Mouse (Mus musculus): ENCODE results near the gene Tle4. TPM values are rescaled to one million over a fixed set of nuclear protein-coding genes. Genes with fewer than 3 reads are reported as not detected.
A peak's percentile ranks its signal among the peaks of the same experiment; 100 is the strongest.

The Tle4 gene
- polyA plus RNA-seq, 1 experiment from 2014 or later = 34.9 TPM

GRCm38 (mm10) chr19:14586171-14586570 lies 11.7 kb downstream of the Tle4 start:
- ATAC-seq (replicated peaks) = no peak
- Histone ChIP-seq H3K9me3 (no peaks in the 10 kb centered on the region), H3K4me1 (peaks cover 28% of the 10 kb centered on the region), H3K36me3 (no peaks in the 10 kb centered on the region), H3K9ac (replicated peaks) (no peak overlapping the region), H3K4me3 (no peak overlapping the region), H3K4me2 (replicated peaks) (no peak overlapping the region), H3K27ac (replicated peaks) (no peak overlapping the region), H3K27me3 (no peaks in the 10 kb centered on the region)
- WGBS = 88% methylated on average over 3 of the region's 3 CpGs

- Histone ChIP-seq H3K9me3 (no peaks in the 10 kb centered on the region), H3K9ac (replicated peaks) (no peak overlapping the region), H3K4me2 (replicated peaks) (no peak overlapping the region), H3K36me3 (peaks cover 3% of the 10 kb centered on the region), H3K4me1 (peaks cover 28% of the 10 kb centered on the region), H3K27ac (replicated peaks) (no peak overlapping the region), H3K27me3 (no peaks in the 10 kb centered on the region), H3K4me3 (no peak overlapping the region)
- ATAC-seq (replicated peaks) = no peak
- whole genome bisulfite sequencing = 91% methylated on average over 4 of the region's 4 CpGs
Measured at GRCm38 (mm10) chr19:14585731-14586130, 12.1 kb downstream of the Tle4 start.

GRCm38 (mm10) chr19:14585235-14585634 lies 12.6 kb downstream of the Tle4 start:
- ATAC-seq (replicated peaks) = no peak
- 99% methylated on average over 3 of the region's 3 CpGs for WGBS
- no peak overlapping the region for H3K4me3 ChIP-seq

GRCm38 (mm10) chr19:14578698-14579097 lies 19.2 kb downstream of the Tle4 start:
- 94% methylated on average over 5 of the region's 5 CpGs for WGBS
- H3K9me3 ChIP-seq = no peaks in the 10 kb centered on the region
- peaks cover 4% of the 10 kb centered on the region for H3K36me3 ChIP-seq
- H3K27me3 ChIP-seq = no peaks in the 10 kb centered on the region
- no peak overlapping the region for H3K4me3 ChIP-seq
- H3K4me2 ChIP-seq (replicated peaks) = no peak overlapping the region
- 0 out of 2 replicates have a peak, but pooled peaks cover 2% of the 10 kb centered on the region for H3K4me1 ChIP-seq
- no peak overlapping the region for H3K27ac ChIP-seq (replicated peaks)
- H3K9ac ChIP-seq (replicated peaks) = no peak overlapping the region
- no peak for ATAC-seq (replicated peaks)

More at GRCm38 (mm10) chr19:14585235-14585634, 12.6 kb downstream of the Tle4 start:
- Histone ChIP-seq H3K27me3 (no peaks in the 10 kb centered on the region), H3K4me2 (replicated peaks) (no peak overlapping the region), H3K9me3 (no peaks in the 10 kb centered on the region), H3K4me1 (peaks cover 25% of the 10 kb centered on the region), H3K36me3 (peaks cover 4% of the 10 kb centered on the region), H3K9ac (replicated peaks) (no peak overlapping the region), H3K27ac (replicated peaks) (no peak overlapping the region)

GRCm38 (mm10) chr19:14578016-14578415 lies 19.8 kb downstream of the Tle4 start:
- WGBS = 86% methylated on average over 4 of the region's 4 CpGs
- 0 out of 2 replicates have a peak, but pooled peaks cover 2% of the 10 kb centered on the region for H3K4me1 ChIP-seq
- ATAC-seq (replicated peaks) = no peak
- H3K27me3 ChIP-seq = no peaks in the 10 kb centered on the region
- H3K27ac ChIP-seq (replicated peaks) = no peak overlapping the region
- no peaks in the 10 kb centered on the region for H3K9me3 ChIP-seq
- no peak overlapping the region for H3K9ac ChIP-seq (replicated peaks)
- H3K36me3 ChIP-seq = peaks cover 4% of the 10 kb centered on the region
- no peak overlapping the region for H3K4me3 ChIP-seq
- H3K4me2 ChIP-seq (replicated peaks) = no peak overlapping the region

- Histone ChIP-seq H3K27me3 (no peaks in the 10 kb centered on the region), H3K4me2 (replicated peaks) (no peak overlapping the region), H3K36me3 (peaks cover 4% of the 10 kb centered on the region), H3K4me3 (no peak overlapping the region), H3K27ac (replicated peaks) (no peak overlapping the region), H3K9me3 (no peaks in the 10 kb centered on the region), H3K9ac (replicated peaks) (no peak overlapping the region), H3K4me1 (0 out of 2 replicates have a peak, but pooled peaks cover 2% of the 10 kb centered on the region)
- ATAC-seq (replicated peaks) = no peak
Measured at GRCm38 (mm10) chr19:14576311-14576710, 21.5 kb downstream of the Tle4 start.

- peaks cover 25% of the 10 kb centered on the region for H3K4me1 ChIP-seq
- ATAC-seq (replicated peaks) = no peak
- H3K4me2 ChIP-seq (replicated peaks) = no peak overlapping the region
Measured at GRCm38 (mm10) chr19:14568879-14569278, 29.0 kb downstream of the Tle4 start.

GRCm38 (mm10) chr19:14567081-14567480 lies 30.8 kb downstream of the Tle4 start:
- Histone ChIP-seq H3K4me1 (peaks cover 25% of the 10 kb centered on the region), H3K4me2 (replicated peaks) (no peak overlapping the region), H3K27me3 (no peaks in the 10 kb centered on the region), H3K9me3 (no peaks in the 10 kb centered on the region), H3K27ac (replicated peaks) (no peak overlapping the region), H3K4me3 (no peak overlapping the region), H3K9ac (replicated peaks) (no peak overlapping the region), H3K36me3 (no peaks in the 10 kb centered on the region)
- ATAC-seq (replicated peaks) = peak; percentile 32; the same call in 1 of the 2 replicates
- WGBS = 6% methylated on average over 3 of the region's 3 CpGs

More at GRCm38 (mm10) chr19:14568879-14569278, 29.0 kb downstream of the Tle4 start:
- no peak overlapping the region for H3K4me3 ChIP-seq
- no peak overlapping the region for H3K27ac ChIP-seq (replicated peaks)
- H3K27me3 ChIP-seq = no peaks in the 10 kb centered on the region
- H3K36me3 ChIP-seq = no peaks in the 10 kb centered on the region
- no peaks in the 10 kb centered on the region for H3K9me3 ChIP-seq
- no peak overlapping the region for H3K9ac ChIP-seq (replicated peaks)

- Histone ChIP-seq H3K27ac (replicated peaks) (no peak overlapping the region), H3K9me3 (no peaks in the 10 kb centered on the region), H3K9ac (replicated peaks) (no peak overlapping the region), H3K4me1 (peaks cover 25% of the 10 kb centered on the region), H3K4me2 (replicated peaks) (no peak overlapping the region), H3K36me3 (no peaks in the 10 kb centered on the region), H3K27me3 (no peaks in the 10 kb centered on the region), H3K4me3 (no peak overlapping the region)
- ATAC-seq (replicated peaks) = peak; percentile 75
- WGBS = 10% methylated on average over 5 of the region's 5 CpGs
Measured at GRCm38 (mm10) chr19:14566564-14567021, 31.3 kb downstream of the Tle4 start.

- no peaks in the 10 kb centered on the region for H3K9me3 ChIP-seq
- H3K4me3 ChIP-seq = no peak overlapping the region
- H3K36me3 ChIP-seq = no peaks in the 10 kb centered on the region
- no peak overlapping the region for H3K27ac ChIP-seq (replicated peaks)
- no peak overlapping the region for H3K4me2 ChIP-seq (replicated peaks)
- 13% methylated on average over 4 of the region's 4 CpGs for WGBS
- H3K27me3 ChIP-seq = no peaks in the 10 kb centered on the region
- H3K9ac ChIP-seq (replicated peaks) = no peak overlapping the region
- peak; percentile 41; the same call in 1 of the 2 replicates for ATAC-seq (replicated peaks)
- peaks cover 25% of the 10 kb centered on the region for H3K4me1 ChIP-seq
Measured at GRCm38 (mm10) chr19:14565424-14566069, 32.3 kb downstream of the Tle4 start.

GRCm38 (mm10) chr19:14563273-14563959 lies 34.4 kb downstream of the Tle4 start:
- WGBS = 68% methylated on average over 4 of the region's 4 CpGs
- ATAC-seq (replicated peaks) = no peak

GRCm38 (mm10) chr19:14547871-14548270 lies 50.0 kb downstream of the Tle4 start:
- ATAC-seq (replicated peaks) = no peak
- no peaks in the 10 kb centered on the region for H3K27me3 ChIP-seq
- H3K4me3 ChIP-seq = no peak overlapping the region
- H3K9me3 ChIP-seq = no peaks in the 10 kb centered on the region
- WGBS = 93% methylated on average over 3 of the region's 3 CpGs
- no peak overlapping the region for H3K4me2 ChIP-seq (replicated peaks)
- no peak overlapping the region for H3K27ac ChIP-seq (replicated peaks)
- peaks cover 8% of the 10 kb centered on the region; the same call in 1 of the 2 replicates for H3K4me1 ChIP-seq
- H3K36me3 ChIP-seq = no peaks in the 10 kb centered on the region
- no peak overlapping the region for H3K9ac ChIP-seq (replicated peaks)

More at GRCm38 (mm10) chr19:14563273-14563959, 34.4 kb downstream of the Tle4 start:
- Histone ChIP-seq H3K4me1 (peaks cover 25% of the 10 kb centered on the region), H3K9me3 (no peaks in the 10 kb centered on the region), H3K4me3 (no peak overlapping the region), H3K4me2 (replicated peaks) (no peak overlapping the region), H3K9ac (replicated peaks) (no peak overlapping the region), H3K27ac (replicated peaks) (no peak overlapping the region), H3K27me3 (no peaks in the 10 kb centered on the region), H3K36me3 (no peaks in the 10 kb centered on the region)

All from forebrain, embryonic 15.5 days (tissue).